Mouse (Mus musculus) midbrain, embryonic 10.5 days (tissue): Measurements from ENCODE around the gene Spdye4c. TPM values are rescaled to one million over a fixed set of nuclear protein-coding genes. Genes with fewer than 3 reads are reported as not detected.

ENCODE experiments used
- DNase-seq: peaks from one replicate; pipeline ENCODE4 v3.0.0-alpha.2; 2017; ENCODE audit warnings: low spot score
- H3K27ac ChIP-seq: fragments of 300-500 bp; sonication (generic); replicated peaks from 2 replicates; pipeline ENCODE4 v1.5.1; 2016; ENCODE audit warnings: mild to moderate bottlenecking
- H3K27me3 ChIP-seq: fragments of 300-500 bp; sonication (generic); 2 replicates; pipeline ENCODE4 v1.6.1; 2016; ENCODE audit warnings: low read depth, mild to moderate bottlenecking; ENCODE audit not compliant: poor library complexity, severe bottlenecking
- H3K36me3 ChIP-seq: fragments of 300-500 bp; sonication (generic); 2 replicates; pipeline ENCODE4 v1.6.1; 2016; ENCODE audit warnings: mild to moderate bottlenecking, moderate library complexity
- H3K4me1 ChIP-seq: fragments of 300-500 bp; sonication (generic); 2 replicates; pipeline ENCODE4 v1.6.1; 2016
- H3K4me3 ChIP-seq: fragments of 300-500 bp; sonication (generic); 2 replicates; pipeline ENCODE4 v1.5.1; 2016; ENCODE audit warnings: mild to moderate bottlenecking, moderate library complexity
- H3K9me3 ChIP-seq: fragments of 300-500 bp; sonication (generic); replicated peaks from 2 replicates; pipeline ENCODE4 v1.6.1; 2016; ENCODE audit warnings: mild to moderate bottlenecking
- WGBS: fragments of 180-500 bp; shearing (Covaris S2); methylation state at CpG from one replicate; pipeline ENCODE4 v1.1.7; 2016; 5-methylcytosine and 5-hydroxymethylcytosine counted together
- polyA plus RNA-seq: library from polyadenylated mRNA; unstranded; fragments of >200 nt; fragmentation: Nextera tagmentation; extraction: Ambion mirVana; gene quantifications from 2 replicates; pipeline ENCODE4 v1.2.1, GENCODE M21; 2016

The Spdye4c gene
- polyA plus RNA-seq, 1 experiment from 2014 or later = not detected

GRCm38 (mm10) chr2:128565904-128566303 lies 25.1 kb upstream of the Spdye4c start:
- 71% methylated on average over 8 of the region's 8 CpGs for WGBS
- H3K4me1 ChIP-seq = 0 out of 2 replicates have a peak, but pooled peaks cover 3% of the 10 kb centered on the region
- no peak overlapping the region for H3K27ac ChIP-seq
- DNase-seq = no peak
- H3K4me3 ChIP-seq = no peak overlapping the region
- H3K9me3 ChIP-seq = no peaks in the 10 kb centered on the region
- H3K36me3 ChIP-seq = no peaks in the 10 kb centered on the region
- no peaks in the 10 kb centered on the region for H3K27me3 ChIP-seq

DNA sequence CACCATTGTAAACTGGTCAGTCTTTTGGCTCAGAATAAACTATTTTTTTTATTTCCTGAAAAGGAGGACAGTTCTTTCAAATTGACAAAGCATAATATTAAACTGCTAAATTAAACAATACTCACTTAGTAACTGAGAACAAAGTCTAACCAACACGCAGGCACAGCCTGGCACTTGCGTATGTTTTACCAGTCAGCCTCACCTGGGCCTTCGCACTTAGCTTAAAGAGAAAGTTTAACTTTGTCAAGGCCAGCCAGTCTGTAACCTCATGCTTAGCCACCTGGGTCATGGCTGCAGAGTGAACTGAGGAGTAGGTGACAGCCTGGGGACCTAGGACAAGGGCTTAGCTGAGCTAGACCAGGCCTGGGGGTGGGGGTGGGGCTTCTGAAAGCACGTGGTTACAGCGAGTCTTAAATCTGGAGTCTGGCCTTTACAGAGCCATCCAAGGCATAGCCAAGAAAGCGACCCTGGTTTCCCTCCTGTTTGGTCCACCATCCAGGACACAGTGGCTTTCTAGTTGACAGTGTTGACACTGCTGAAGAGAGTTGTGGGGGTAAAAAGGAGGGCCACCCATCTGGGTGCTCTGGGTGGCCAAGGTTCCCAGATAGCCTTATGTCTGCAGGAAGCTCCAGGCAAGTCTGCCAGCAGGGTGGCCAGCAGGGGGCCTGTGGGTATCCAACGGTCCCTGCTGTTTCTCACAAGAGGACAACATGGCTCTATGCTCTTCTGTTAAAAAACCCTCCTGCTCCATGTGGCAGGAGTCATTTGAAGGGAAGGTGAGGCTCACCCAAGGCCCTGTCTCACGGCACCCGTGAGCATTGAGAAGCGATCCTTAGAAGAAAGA lies 24.5 kb upstream of the Spdye4c start:
- Histone ChIP-seq H3K27ac (no peak overlapping the region), H3K27me3 (no peaks in the 10 kb centered on the region), H3K4me1 (0 out of 2 replicates have a peak, but pooled peaks cover 3% of the 10 kb centered on the region), H3K9me3 (no peaks in the 10 kb centered on the region), H3K4me3 (no peak overlapping the region), H3K36me3 (no peaks in the 10 kb centered on the region)
- DNase-seq = no peak
- WGBS = 69% methylated on average over 10 of the region's 10 CpGs

- H3K36me3 ChIP-seq = no peaks in the 10 kb centered on the region
- DNase-seq = no peak
- H3K4me1 ChIP-seq = 0 out of 2 replicates have a peak, but pooled peaks cover 3% of the 10 kb centered on the region
- H3K27me3 ChIP-seq = no peaks in the 10 kb centered on the region
- H3K27ac ChIP-seq = no peak overlapping the region
- WGBS = 82% methylated on average over 6 of the region's 6 CpGs
- no peaks in the 10 kb centered on the region for H3K9me3 ChIP-seq
- H3K4me3 ChIP-seq = no peak overlapping the region
Observed at GRCm38 (mm10) chr2:128568018-128568417, 23.0 kb upstream of the Spdye4c start.

- Histone ChIP-seq H3K4me1 (0 out of 2 replicates have a peak, but pooled peaks cover 3% of the 10 kb centered on the region), H3K4me3 (no peak overlapping the region), H3K36me3 (no peaks in the 10 kb centered on the region), H3K9me3 (no peaks in the 10 kb centered on the region), H3K27ac (no peak overlapping the region), H3K27me3 (no peaks in the 10 kb centered on the region)
- DNase-seq = no peak
- WGBS = 82% methylated on average over 4 of the region's 4 CpGs
Observed at GRCm38 (mm10) chr2:128568490-128568889, 22.5 kb upstream of the Spdye4c start.

GRCm38 (mm10) chr2:128571001-128571400 lies 20.0 kb upstream of the Spdye4c start:
- Histone ChIP-seq H3K27ac (no peak overlapping the region), H3K4me1 (0 out of 2 replicates have a peak, but pooled peaks cover 3% of the 10 kb centered on the region), H3K36me3 (no peaks in the 10 kb centered on the region), H3K9me3 (no peaks in the 10 kb centered on the region), H3K27me3 (no peaks in the 10 kb centered on the region), H3K4me3 (no peak overlapping the region)
- WGBS = 87% methylated on average over 4 of the region's 4 CpGs
- no peak for DNase-seq

GRCm38 (mm10) chr2:128572726-128573624 lies 18.0 kb upstream of the Spdye4c start:
- DNase-seq = peak; percentile 77
- Histone ChIP-seq H3K27ac (no peak overlapping the region), H3K4me3 (no peak overlapping the region), H3K36me3 (no peaks in the 10 kb centered on the region), H3K4me1 (no peaks in the 10 kb centered on the region), H3K27me3 (no peaks in the 10 kb centered on the region), H3K9me3 (no peaks in the 10 kb centered on the region)
- WGBS = 54% methylated on average over 16 of the region's 16 CpGs

DNA sequence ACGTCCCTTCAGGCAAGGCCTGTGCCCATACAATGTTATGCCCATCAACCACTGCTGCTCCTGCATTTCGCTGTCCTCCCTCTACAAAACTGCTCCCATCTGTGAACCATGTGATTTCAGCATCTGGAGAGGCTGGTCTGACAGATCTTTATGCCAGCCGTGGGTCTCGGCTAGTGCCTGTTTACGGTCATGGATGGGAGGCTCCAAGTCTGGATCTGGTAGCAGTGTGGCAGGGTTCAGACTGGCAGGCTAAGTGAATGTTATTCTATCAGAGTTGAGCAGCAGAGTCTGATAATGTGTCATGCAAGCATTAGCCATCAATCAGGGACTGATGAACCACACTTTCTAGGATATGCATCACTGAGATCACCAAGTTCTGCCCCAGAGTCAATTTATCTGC lies 8.1 kb upstream of the Spdye4c start:
- 79% methylated on average over 5 of the region's 5 CpGs for WGBS
- no peak for DNase-seq
- H3K27me3 ChIP-seq = no peaks in the 10 kb centered on the region
- H3K36me3 ChIP-seq = no peaks in the 10 kb centered on the region
- H3K9me3 ChIP-seq = no peaks in the 10 kb centered on the region
- H3K27ac ChIP-seq = no peak overlapping the region
- peaks cover 5% of the 10 kb centered on the region for H3K4me1 ChIP-seq
- no peak overlapping the region for H3K4me3 ChIP-seq

- WGBS = 88% methylated on average over 7 of the region's 7 CpGs
- Histone ChIP-seq H3K27ac (no peak overlapping the region), H3K9me3 (no peaks in the 10 kb centered on the region), H3K36me3 (no peaks in the 10 kb centered on the region), H3K4me1 (no peaks in the 10 kb centered on the region), H3K4me3 (no peak overlapping the region), H3K27me3 (no peaks in the 10 kb centered on the region)
- no peak for DNase-seq
Observed at GRCm38 (mm10) chr2:128592301-128592700, 1.3 kb downstream of the Spdye4c start.

GRCm38 (mm10) chr2:128601534-128601933 lies 10.5 kb downstream of the Spdye4c start:
- Histone ChIP-seq H3K4me1 (0 out of 2 replicates have a peak, but pooled peaks cover 3% of the 10 kb centered on the region), H3K9me3 (peaks cover 9% of the 10 kb centered on the region; the same call in 1 of the 2 replicates), H3K27ac (no peak overlapping the region), H3K36me3 (no peaks in the 10 kb centered on the region), H3K27me3 (no peaks in the 10 kb centered on the region), H3K4me3 (no peak overlapping the region)
- DNase-seq = no peak
- WGBS = 39% methylated on average over 2 of the region's 2 CpGs

- Histone ChIP-seq H3K4me3 (no peak overlapping the region), H3K36me3 (peaks cover 55% of the 10 kb centered on the region), H3K27ac (no peak overlapping the region), H3K27me3 (no peaks in the 10 kb centered on the region), H3K4me1 (no peaks in the 10 kb centered on the region), H3K9me3 (peaks cover 13% of the 10 kb centered on the region; the same call in 1 of the 2 replicates)
- no peak for DNase-seq
- whole genome bisulfite sequencing = 84% methylated on average over 5 of the region's 5 CpGs
Observed at GRCm38 (mm10) chr2:128609286-128609685, 18.3 kb downstream of the Spdye4c start.

GRCm38 (mm10) chr2:128611178-128611577 lies 20.2 kb downstream of the Spdye4c start:
- H3K36me3 ChIP-seq = peaks cover 74% of the 10 kb centered on the region
- H3K27ac ChIP-seq = no peak overlapping the region
- H3K4me3 ChIP-seq = no peak overlapping the region
- H3K27me3 ChIP-seq = no peaks in the 10 kb centered on the region
- H3K4me1 ChIP-seq = no peaks in the 10 kb centered on the region
- 95% methylated on average over 8 of the region's 8 CpGs for WGBS
- H3K9me3 ChIP-seq = peaks cover 7% of the 10 kb centered on the region; the same call in 1 of the 2 replicates
- no peak for DNase-seq

- no peak for DNase-seq
- H3K27me3 ChIP-seq = no peaks in the 10 kb centered on the region
- H3K27ac ChIP-seq = no peak overlapping the region
- peaks cover 83% of the 10 kb centered on the region for H3K36me3 ChIP-seq
- no peaks in the 10 kb centered on the region for H3K4me1 ChIP-seq
- WGBS = 93% methylated on average over 7 of the region's 7 CpGs
- H3K9me3 ChIP-seq = no peaks in the 10 kb centered on the region
- H3K4me3 ChIP-seq = no peak overlapping the region
Observed at GRCm38 (mm10) chr2:128612275-128612674, 21.3 kb downstream of the Spdye4c start.
